Mouse (Mus musculus): ENCODE data around the gene Htr2b.

Gene Htr2b

GRCm38 (mm10) chr1:86111779-86112178 lies at the start of gene Htr2b:
TSS of gene Htr2b (minus strand) at chr1:86111970.
- peak; percentile 17 to 36 for DNase-seq

- DNase-seq: no peak
These were observed 49.3 kb upstream of the Htr2b start for GRCm38 (mm10) chr1:86161061-86161460.

DNA sequence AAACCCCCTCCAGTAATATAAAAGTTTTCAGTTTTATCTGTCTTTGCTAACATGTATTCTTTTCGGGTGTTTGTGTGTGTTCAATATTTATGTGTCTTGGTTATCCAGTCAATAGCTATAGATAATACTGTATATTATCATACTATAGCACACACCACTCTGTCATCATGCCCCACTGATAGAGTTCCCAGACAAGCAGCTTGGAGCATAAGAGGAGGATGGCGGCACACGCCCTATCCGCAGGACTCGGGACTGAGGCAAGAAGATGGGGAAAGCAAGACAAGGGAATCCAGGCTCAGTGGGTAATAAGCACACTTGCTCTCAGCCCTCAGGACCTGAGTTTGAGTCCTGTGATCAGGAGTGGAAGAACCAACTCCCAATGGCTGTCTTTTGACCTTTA lies 48.7 kb upstream of the Htr2b start:
- no peak for DNase-seq

DNA sequence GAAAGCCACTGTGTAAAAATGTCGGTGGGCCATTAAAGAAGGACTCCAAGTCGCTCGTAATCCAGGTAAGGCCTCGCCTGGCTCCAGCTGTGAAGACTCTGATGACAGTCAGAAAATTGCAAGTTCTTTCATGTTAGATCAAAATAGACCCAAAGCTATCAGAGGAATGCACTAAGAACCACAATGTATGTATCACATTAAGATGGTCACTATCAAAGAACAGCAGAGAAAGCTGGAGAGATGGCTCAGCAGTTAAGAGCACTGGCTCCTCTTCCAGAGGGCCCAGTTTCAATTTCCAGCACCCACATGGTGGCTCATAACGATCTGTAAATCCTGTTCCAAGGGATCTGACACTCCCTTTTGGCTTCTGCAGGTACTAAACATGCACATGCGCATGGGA lies 48.3 kb upstream of the Htr2b start:
- DNase-seq: no peak

- DNase-seq: no peak
These were observed 44.8 kb upstream of the Htr2b start for GRCm38 (mm10) chr1:86156595-86156994.

DNA sequence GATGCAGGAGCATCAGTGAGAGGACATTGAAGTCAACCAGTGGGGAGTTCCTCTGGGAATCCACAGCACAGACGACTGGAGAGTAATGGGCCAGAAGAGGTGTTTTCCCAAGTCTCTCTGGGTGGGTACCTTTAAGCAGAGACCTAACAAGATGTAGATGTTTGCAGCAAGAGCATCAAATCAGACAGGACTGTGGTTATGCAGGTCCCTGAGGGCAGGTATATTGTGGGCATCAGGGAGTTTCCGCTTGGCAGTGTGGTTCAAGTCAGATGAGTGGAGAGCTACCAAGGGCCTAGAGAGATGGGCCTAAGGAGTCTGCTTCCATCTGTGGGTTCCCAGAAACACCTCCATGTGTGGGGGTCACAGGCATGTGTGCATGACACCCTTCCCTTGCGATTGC lies 44.3 kb upstream of the Htr2b start:
- no peak for DNase-seq

DNA sequence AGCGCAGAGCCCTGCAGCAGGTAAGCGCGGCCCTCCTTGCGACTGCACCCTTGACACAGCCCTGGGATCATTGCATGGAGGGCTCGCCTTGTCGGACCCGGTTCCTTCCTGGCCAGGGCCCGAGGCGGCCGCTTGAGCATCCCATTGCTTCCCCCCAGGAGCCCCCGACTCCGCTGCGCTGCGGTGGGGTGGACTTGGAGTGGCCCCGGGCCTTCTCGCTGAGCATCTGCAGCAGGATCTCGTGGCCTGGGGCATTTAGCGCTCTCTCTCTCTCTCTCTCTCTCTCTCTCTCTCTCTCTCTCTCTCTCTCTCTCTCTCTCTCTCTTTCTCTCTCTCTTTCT lies 43.0 kb upstream of the Htr2b start:
- DNase-seq: no peak

DNA sequence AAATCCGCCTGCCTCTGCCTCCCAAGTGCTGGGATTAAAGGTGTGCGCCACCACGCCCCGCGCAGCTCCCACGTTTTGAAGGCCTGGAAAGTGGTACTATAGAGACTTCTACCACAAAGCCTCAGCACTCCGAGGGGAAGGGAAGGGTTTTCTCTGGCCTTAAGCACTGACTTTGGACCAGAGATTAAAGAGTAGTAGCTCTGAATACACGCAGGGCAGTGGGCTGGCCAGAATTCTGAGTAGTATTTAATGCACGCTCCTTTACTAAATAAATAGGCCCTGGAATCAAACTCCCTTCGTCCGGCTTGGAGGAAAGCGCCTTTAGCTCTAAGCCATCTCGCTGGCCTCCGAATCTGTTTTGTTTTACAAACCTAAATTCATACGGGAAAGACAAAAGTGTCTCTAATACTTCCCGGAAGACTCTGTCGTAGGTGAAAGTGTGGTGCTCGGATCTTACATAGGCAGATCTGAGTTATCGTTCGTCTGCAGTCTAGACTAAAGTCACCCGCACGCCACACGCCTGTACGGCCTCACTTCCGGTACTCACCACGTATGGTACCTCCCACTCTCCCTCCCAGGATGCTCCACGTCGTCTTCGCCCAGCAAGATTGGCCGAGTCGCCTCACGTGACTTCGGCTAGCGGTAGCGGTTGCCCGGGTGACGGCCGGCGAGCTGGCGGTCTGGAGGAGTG lies 42.5 kb upstream of the Htr2b start, which contains the start of gene Armc9:
Gene Armc9 (plus strand): TSS at position 648 of the 691 bp plus-strand sequence.
- DNase-seq: peak; percentile 97 to 98

DNA sequence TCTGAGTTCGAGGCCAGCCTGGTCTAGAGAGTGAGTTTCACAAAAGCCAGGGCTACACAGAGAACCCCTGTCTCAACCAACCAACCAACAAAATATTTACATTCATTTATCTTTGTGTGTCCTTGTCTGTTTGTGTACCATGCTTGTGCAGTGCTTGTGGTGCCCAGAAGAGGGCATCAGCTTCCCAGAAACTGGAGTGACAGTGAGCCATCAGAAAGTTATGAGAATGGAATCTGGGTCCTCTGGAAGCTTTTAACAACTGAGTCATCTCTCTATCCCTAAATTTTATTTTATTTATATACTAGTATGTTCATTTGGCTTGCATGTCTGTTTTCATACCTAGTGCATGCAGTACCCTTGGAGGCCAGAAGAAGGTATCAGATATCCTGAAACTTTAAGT lies 40.8 kb upstream of the Htr2b start:
- DNase-seq: peak in 1 of 2 experiments; percentile 54

- no peak for DNase-seq
These were observed 39.6 kb upstream of the Htr2b start for GRCm38 (mm10) chr1:86151376-86151775.

DNA sequence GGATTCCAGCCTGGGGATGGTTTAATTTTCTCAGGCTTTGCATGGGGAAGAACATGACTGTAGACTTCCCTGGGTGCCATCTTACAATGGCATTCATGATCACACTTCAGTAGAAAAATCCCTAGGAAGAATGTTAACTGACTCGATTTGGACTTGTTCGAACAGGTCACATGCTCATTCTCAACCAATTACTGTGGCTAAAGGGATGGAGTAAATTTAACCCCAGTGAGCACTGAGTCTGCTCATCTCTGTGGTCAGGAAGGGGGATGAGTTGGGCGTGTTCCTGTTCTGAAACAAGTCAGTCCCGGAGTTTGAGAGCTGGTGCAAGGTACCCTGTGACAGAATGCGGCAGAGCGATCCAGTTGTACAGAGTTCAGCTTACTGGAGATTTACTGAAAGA lies 39.2 kb upstream of the Htr2b start:
- no peak for DNase-seq

- no peak for DNase-seq
These were observed 36.4 kb upstream of the Htr2b start for GRCm38 (mm10) chr1:86148161-86148560.

- DNase-seq: no peak
These were observed 35.8 kb upstream of the Htr2b start for GRCm38 (mm10) chr1:86147557-86147956.

DNA sequence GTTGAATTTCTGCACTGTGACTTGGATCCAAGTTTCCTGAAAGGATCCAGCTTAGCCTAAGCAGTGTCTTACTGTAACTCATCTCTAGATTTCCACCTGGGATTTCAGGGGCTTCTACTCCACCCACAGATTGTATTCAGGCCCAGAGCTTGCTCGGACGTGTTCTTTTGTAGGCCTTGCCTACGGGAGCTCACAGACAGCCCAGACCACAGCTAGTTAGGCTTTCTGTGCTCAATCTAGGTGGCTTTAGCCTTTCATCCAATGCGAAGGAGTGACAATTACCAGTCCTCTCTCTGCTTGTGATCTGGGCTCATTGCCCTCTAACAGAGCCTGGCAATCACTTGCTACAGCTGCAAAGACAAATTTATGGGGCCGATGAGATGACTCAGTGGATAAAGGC lies 34.5 kb upstream of the Htr2b start:
- no peak for DNase-seq

- DNase-seq: peak in 1 of 2 experiments; percentile 42
These were observed 32.5 kb upstream of the Htr2b start for GRCm38 (mm10) chr1:86144001-86144944.

GRCm38 (mm10) chr1:86143165-86143564 lies 31.4 kb upstream of the Htr2b start:
- no peak for DNase-seq

DNA sequence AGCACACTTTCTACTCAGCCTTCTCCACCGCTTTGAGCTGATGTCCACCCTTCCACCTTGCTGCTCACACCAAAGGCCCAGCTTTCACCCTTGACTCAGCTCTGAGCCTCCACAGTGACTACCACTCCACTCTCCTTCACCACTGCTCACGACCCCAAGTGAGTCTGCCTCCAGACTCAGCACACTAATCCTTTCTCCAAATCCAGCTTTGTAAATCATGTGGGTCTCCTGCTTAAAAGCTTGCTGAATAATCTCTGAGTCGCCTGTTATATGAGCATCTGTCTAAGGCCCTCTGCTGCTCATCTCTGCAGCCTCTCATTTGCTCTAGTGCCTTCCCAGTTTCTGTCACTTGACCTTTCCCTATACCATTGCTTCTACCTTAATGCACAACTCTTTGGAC lies 29.3 kb upstream of the Htr2b start:
- no peak for DNase-seq

DNA sequence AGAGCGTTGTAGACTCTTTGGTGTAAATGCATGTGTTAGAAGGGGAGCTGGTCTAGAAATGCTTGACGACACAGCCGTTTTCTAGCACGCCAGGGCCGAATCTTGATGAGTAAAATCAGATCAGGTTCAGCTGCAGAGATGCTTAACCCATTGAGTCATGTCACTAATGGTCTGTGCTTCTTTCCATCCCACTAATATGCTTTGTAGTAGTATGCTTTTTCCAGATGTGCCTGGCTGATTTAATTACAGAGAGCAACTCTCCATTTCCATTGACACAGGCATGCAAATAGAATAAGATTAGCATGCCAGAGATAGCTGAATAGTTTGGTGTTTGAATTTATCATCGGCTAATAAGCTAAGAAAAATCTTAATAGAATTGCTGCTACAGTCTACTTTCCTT lies 23.5 kb upstream of the Htr2b start:
- DNase-seq: no peak

DNA sequence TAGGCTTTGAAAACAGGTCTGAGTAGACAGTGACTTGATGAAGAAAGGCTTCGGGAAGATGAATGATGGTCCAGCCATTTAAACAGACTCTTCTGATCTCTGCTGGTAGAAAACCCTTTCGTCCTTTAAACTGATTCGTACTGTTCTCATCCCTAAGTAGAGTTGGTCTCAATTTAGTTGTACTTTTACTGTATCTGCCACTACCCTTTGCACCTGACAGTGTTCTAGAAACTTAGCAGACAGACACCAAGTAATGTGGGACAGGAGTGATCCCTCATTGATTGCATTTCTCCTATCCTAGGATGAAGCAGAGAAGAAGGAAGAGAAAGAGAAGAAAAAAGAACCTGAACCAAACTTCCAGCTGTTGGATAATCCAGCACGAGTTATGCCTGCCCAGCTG lies 21.6 kb upstream of the Htr2b start, which contains the start of gene Gm21972:
Gene Gm21972 (plus strand): TSS at position 301 of the 400 bp plus-strand sequence.
- DNase-seq: no peak

- no peak for DNase-seq
These were observed 14.3 kb upstream of the Htr2b start for GRCm38 (mm10) chr1:86126036-86126435.

GRCm38 (mm10) chr1:86119549-86119948 lies 7.8 kb upstream of the Htr2b start:
- no peak for DNase-seq

GRCm38 (mm10) chr1:86114141-86114540 lies 2.4 kb upstream of the Htr2b start:
- DNase-seq: peak in 1 of 2 experiments; percentile 14

DNA sequence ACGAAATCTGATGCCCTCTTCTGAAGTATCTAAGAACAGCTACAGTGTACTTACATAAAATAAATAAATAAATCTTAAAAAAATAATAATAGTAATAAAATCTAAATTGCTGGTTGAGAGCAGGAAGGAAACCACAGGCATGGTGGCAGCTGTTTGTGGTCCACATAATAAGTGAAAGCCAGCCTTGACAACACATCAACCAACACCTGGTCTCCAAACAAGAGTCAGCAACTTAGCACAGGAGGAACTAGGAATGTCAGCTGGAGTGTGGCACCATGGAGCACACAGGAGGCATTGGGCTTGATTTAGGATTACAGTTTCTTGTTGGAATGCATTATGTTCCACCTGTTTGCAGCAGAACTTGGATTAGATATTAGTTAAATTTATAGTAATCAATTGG lies 6.7 kb downstream of the Htr2b start:
- DNase-seq: no peak

GRCm38 (mm10) chr1:86094413-86094812 lies 17.4 kb downstream of the Htr2b start:
- no peak for DNase-seq

Measured in kidney, postnatal 36 days (tissue).